Mouse (Mus musculus) heart, embryonic 11.5 days (tissue): Measurements from ENCODE around the gene Gnai3. TPM values are rescaled to one million over a fixed set of nuclear protein-coding genes. Genes with fewer than 3 reads are reported as not detected.

Source experiments
- ATAC-seq: fragments of 200-750 bp; cut with Nextera tagmentation; replicated peaks from 2 replicates; pipeline ENCODE4 v1.8.0; 2017; ENCODE audit warnings: moderate library complexity; ENCODE audit not compliant: insufficient number of reproducible peaks, low FRiP score, low TSS enrichment
- H3K27ac ChIP-seq: fragments of 300-500 bp; sonication (generic); 2 replicates; pipeline ENCODE4 v1.5.1; 2014; ENCODE audit warnings: mild to moderate bottlenecking, low read depth, low read length
- H3K27me3 ChIP-seq: fragments of 300-500 bp; sonication (generic); 2 replicates; pipeline ENCODE4 v1.6.1; 2014; ENCODE audit warnings: mild to moderate bottlenecking, low read length, mixed read lengths; ENCODE audit not compliant: control insufficient read depth, insufficient read depth
- H3K36me3 ChIP-seq: fragments of 300-500 bp; sonication (generic); 2 replicates; pipeline ENCODE4 v1.6.1; 2014; ENCODE audit warnings: mild to moderate bottlenecking, low read length, moderate library complexity, mixed read lengths; ENCODE audit not compliant: control insufficient read depth, insufficient read depth
- H3K4me1 ChIP-seq: fragments of 300-500 bp; sonication (generic); 2 replicates; pipeline ENCODE4 v1.6.1; 2014; ENCODE audit warnings: low read length; ENCODE audit not compliant: control insufficient read depth, insufficient read depth
- H3K4me2 ChIP-seq: fragments of 300-500 bp; sonication (generic); 2 replicates; pipeline ENCODE4 v1.6.1; 2014; ENCODE audit warnings: mild to moderate bottlenecking, moderate library complexity
- H3K4me3 ChIP-seq: fragments of 300-500 bp; sonication (generic); 2 replicates; pipeline ENCODE4 v1.5.1; 2014; ENCODE audit warnings: low read depth, low read length
- H3K9ac ChIP-seq: fragments of 300-500 bp; sonication (generic); 2 replicates; pipeline ENCODE4 v1.6.1; 2014; ENCODE audit warnings: mild to moderate bottlenecking, low read depth, low read length, moderate library complexity
- H3K9me3 ChIP-seq: fragments of 300-500 bp; sonication (generic); replicated peaks from 2 replicates; pipeline ENCODE4 v1.6.1; 2016; ENCODE audit warnings: low read length; ENCODE audit not compliant: control insufficient read depth
- WGBS: fragments of 180-500 bp; shearing (Covaris S2); extraction: QIAGEN DNeasy Blood & Tissue Kit; methylation state at CpG from one replicate; pipeline ENCODE4 v1.1.7; 2014; ENCODE audit not compliant: insufficient replicate concordance; 5-methylcytosine and 5-hydroxymethylcytosine counted together
- polyA plus RNA-seq: library from polyadenylated mRNA; unstranded; fragments of >200 nt; fragmentation: Nextera tagmentation; extraction: Ambion mirVana; gene quantifications from 2 replicates; pipeline ENCODE4 v1.2.1, GENCODE M21; 2014

The Gnai3 gene
- 91.3 and 102 TPM in 2 replicates for polyA plus RNA-seq

DNA sequence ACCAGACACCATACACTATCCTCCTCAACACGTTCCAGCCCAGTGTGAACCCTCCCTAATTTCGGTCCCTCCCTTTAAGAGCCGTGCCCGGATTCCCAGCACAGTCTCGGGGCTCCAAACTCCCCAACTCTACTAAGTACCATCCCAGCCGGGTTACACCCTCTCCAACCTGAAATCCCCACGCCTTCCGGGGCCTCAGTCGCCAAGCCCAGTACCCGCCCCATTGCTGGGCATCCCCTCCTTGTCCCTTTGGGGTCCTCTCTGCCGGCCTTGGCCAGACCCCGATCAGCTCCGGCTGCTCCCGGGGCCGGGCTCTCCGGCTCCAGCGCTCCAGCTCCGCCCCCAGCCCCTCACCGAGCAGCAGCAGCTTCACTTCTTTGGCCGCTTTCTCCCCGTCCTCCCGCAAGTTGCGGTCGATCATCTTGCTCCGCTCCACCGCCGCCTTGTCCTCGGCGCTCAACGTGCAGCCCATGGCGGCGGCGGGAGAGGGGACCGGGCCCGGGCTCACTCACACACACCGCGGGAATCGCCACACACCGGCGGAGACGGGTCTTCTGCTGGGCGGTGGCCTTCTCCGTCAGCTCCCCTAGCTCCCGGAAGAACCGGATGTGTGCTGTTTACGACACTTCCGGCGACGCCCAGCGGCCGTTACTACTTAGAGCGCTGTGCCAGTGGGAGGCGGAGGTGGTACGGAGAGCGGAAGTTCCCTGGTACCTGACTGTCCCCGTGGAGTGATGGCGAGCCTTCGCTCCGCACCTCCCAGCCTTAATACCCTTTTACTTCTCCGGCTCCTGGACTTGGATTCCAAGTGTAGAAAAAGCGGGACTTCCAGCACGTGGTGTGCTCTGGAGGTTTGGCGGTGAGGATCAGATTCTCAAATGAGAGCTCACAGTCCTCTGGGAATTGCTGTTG, at the start of gene Gnai3:
Gene Gnai3 (minus strand): TSS at position 613 of the 912 bp plus-strand sequence.
- H3K9me3 ChIP-seq, result no peaks in the 10 kb centered on the region
- peak within 1 kb of the TSS; percentile 77 for H3K4me2 ChIP-seq
- H3K9ac ChIP-seq, result peak within 1 kb of the TSS; percentile 90
- peaks cover 11% of the 10 kb centered on the region for H3K4me1 ChIP-seq
- H3K36me3 ChIP-seq, result no peaks in the 10 kb centered on the region
- ATAC-seq, result peak; percentile 89
- H3K27ac ChIP-seq, result peak within 1 kb of the TSS; percentile 94
- no peaks in the 10 kb centered on the region for H3K27me3 ChIP-seq
- peak within 1 kb of the TSS; percentile 86 for H3K4me3 ChIP-seq
- WGBS, result under 1% methylated on average over 63 of the region's 63 CpGs

DNA sequence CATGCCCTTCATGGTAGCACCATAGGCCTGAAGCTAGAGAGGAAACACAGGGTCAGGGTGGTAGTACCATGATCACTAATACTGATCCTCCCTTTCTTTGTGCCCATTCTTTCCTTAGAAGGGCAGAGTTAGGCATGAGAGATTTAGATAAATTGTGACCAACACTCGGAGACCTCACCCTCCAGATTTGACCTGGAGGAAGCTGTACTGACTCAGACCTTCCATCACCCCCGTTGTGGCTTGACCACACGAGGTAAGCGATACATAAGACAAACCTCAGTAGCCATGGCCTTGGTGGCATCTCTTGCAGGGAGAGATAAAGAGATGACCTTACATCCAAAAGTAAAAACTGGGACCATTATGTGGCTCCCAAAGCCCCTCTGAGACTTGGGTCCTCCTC, 49.3 kb upstream of the Gnai3 start:
- H3K4me2 ChIP-seq, result no peak overlapping the region
- no peak for ATAC-seq
- H3K36me3 ChIP-seq, result peaks cover 6% of the 10 kb centered on the region; the same call in 1 of the 2 replicates
- H3K27me3 ChIP-seq, result no peaks in the 10 kb centered on the region
- no peak overlapping the region for H3K4me3 ChIP-seq
- no peak overlapping the region for H3K9ac ChIP-seq
- WGBS, result 78% methylated on average over 4 of the region's 4 CpGs
- no peak overlapping the region for H3K27ac ChIP-seq
- H3K9me3 ChIP-seq, result no peaks in the 10 kb centered on the region
- peaks cover 14% of the 10 kb centered on the region for H3K4me1 ChIP-seq

DNA sequence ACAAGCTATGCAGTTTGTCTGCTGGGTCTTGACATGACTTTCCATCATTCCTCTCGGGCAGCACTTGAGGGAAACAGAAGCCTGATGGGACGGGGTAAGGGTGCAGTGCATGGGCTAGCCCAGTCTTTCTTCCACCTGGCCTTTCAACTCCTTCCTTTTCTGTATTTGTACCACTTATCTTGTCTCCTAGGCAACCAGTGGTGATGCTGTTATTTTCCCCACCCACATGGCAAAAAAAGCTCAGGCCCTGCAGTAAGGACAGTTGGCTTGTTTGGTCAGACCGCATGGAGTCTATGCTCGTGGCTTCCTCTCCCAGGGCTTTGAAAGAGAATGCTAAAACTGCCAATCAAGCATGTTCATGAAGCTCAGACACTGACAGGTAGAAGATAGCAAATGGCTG, 47.7 kb upstream of the Gnai3 start:
- H3K4me1 ChIP-seq, result peaks cover 19% of the 10 kb centered on the region
- no peak for ATAC-seq

DNA sequence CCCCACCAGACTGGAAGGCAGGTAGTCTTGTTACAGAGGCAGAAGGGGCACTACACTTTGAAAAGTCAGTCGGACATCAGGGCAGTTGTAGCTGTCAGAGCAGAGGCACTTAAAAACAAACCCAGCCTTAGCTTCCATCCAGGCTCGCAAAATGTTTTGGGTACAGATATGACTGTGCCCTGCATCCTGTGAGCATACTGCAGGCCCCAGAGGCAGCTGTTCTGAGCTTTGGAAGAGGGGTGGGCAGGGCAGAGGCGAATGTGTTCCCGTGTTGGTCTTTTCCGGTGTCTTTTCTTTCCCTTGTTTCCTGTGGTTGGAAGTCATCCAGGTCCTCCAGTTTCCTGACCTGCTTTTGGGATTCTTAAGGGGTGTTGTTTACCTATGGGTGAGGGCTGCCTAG, 44.0 kb upstream of the Gnai3 start:
- Histone ChIP-seq H3K27me3 (peaks cover 21% of the 10 kb centered on the region), H3K9me3 (no peaks in the 10 kb centered on the region), H3K27ac (no peak overlapping the region), H3K4me1 (peaks cover 11% of the 10 kb centered on the region), H3K4me2 (no peak overlapping the region), H3K9ac (no peak overlapping the region), H3K36me3 (no peaks in the 10 kb centered on the region), H3K4me3 (no peak overlapping the region)
- 42% methylated on average over 5 of the region's 5 CpGs for WGBS
- ATAC-seq, result no peak

More for the DNA sequence above, 47.7 kb upstream of the Gnai3 start:
- no peak overlapping the region for H3K4me2 ChIP-seq
- H3K27ac ChIP-seq, result no peak overlapping the region
- no peak overlapping the region for H3K4me3 ChIP-seq
- peaks cover 2% of the 10 kb centered on the region; the same call in 1 of the 2 replicates for H3K36me3 ChIP-seq
- no peak overlapping the region for H3K9ac ChIP-seq
- H3K27me3 ChIP-seq, result no peaks in the 10 kb centered on the region
- WGBS, result 46% methylated on average over 4 of the region's 4 CpGs
- no peaks in the 10 kb centered on the region for H3K9me3 ChIP-seq

DNA sequence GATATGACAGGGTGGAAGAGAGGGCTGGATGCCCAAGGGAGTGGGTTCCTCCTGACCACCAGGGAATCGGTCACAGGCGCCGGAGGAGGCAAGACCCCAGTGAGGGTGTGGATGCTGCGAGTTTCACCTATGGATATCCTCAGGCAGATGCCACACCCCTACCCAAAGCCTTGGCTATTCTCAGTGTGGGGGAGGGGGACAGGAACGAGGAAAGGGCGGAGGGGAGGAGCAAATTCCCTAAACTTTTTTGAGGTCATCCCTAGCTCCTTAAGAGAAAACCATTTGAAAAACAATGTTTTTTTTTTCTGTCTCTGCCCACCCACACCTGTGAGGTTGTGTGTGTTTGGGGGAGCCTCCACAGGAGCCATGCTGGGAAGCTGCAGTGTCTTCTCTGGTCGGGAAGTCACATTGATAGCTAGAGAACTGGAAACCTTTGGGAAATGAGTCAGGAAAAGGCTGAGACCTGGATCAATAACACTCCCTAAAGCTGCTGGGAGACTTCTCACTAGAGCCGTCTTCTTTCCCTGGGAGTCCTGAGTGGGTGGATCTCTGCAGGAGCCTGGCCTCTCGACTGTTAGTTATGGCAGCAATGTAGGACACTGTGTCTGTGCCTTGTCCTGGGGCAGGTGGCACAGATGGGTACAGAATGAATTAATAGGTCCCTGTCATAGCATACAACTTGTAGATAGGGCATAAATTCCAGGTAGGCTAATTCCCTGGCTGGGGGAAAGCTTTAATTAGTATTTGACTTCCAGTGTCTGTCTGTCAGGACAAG, 43.0 kb upstream of the Gnai3 start:
- Histone ChIP-seq H3K9ac (no peak overlapping the region), H3K4me2 (no peak overlapping the region), H3K36me3 (no peaks in the 10 kb centered on the region), H3K27me3 (peaks cover 21% of the 10 kb centered on the region), H3K27ac (no peak overlapping the region), H3K4me1 (peaks cover 10% of the 10 kb centered on the region), H3K9me3 (no peaks in the 10 kb centered on the region), H3K4me3 (no peak overlapping the region)
- 60% methylated on average over 9 of the region's 9 CpGs for WGBS
- no peak for ATAC-seq

DNA sequence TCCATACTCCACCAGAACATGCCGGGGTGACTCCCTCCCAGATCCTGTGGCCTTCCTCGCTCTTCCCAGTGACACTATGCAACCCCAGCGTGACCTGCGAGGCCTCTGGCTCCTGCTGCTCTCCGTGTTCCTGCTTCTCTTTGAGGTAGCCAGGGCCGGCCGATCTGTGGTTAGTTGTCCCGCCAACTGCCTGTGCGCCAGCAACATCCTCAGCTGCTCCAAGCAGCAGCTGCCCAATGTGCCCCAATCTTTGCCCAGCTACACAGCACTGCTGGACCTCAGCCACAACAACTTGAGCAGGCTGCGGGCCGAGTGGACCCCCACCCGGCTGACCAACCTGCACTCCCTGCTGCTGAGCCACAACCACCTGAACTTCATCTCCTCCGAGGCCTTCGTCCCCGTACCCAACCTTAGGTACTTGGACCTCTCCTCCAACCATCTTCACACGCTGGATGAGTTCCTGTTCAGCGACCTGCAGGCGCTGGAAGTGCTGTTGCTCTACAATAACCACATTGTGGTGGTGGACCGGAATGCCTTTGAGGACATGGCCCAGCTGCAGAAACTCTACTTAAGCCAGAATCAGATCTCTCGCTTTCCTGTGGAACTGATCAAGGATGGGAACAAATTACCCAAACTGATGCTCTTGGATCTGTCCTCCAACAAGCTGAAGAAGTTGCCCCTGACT, 41.3 kb upstream of the Gnai3 start:
- no peaks in the 10 kb centered on the region for H3K36me3 ChIP-seq
- no peak for ATAC-seq
- peak overlapping the region; percentile 88 for H3K4me2 ChIP-seq
- peak overlapping the region; percentile 74; the same call in 1 of the 2 replicates for H3K4me3 ChIP-seq
- no peak overlapping the region for H3K9ac ChIP-seq
- WGBS, result 54% methylated on average over 20 of the region's 20 CpGs
- H3K27ac ChIP-seq, result no peak overlapping the region
- H3K9me3 ChIP-seq, result no peaks in the 10 kb centered on the region
- H3K27me3 ChIP-seq, result peaks cover 21% of the 10 kb centered on the region
- peaks cover 7% of the 10 kb centered on the region; the same call in 1 of the 2 replicates for H3K4me1 ChIP-seq

DNA sequence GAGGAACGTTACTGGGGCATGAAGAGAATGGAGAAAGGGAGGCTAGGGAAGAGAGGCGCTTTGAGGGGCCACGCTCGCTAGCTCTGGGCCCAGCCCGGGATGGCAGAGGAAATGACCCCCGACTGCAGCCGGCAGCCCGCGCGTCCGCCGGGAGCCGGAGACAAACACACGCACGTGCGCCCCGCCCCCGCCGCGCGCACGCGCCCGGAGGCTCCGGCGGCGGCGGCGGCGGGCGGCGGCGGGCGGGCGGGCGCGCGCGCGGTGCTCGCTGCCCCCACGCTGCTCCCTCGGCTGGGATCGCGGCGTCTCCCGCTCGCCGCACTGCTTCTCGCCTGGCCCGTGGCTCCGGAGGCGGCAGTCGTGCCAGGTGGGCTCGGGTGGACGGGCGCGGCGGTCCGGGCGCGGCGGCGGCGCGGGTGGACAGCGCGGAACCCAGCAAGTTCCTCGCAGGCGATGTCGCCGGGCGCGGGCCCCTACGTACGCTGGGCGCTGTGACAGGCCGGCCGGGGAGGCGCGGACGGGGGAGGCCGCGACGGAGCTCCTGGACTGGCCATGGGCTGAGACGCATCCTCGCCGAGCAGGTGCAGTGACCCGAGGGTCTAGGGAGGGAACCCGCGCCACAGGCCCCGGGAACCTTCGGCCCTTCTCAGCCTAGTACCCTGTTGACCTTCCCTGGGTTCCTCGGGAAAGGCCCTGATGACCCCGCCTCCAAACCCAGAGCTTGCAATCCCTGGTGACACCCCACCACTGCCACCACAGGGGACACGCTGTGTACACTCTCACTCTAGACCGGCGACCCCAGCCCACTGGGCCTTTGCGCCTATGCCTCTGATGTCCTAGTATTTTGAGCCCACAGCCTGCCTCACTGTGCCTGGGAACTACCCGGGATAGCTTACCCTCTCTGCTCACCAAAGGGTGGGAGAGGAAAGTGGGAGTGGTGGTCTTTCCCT, 40.4 kb upstream of the Gnai3 start, which contains the start of gene Amigo1:
Gene Amigo1 (plus strand): TSS at position 238 of the 950 bp plus-strand sequence.
- 1% methylated on average over 69 of the region's 100 CpGs for WGBS
- Histone ChIP-seq H3K4me2 (peak within 1 kb of the TSS; percentile 88), H3K27me3 (peaks cover 21% of the 10 kb centered on the region), H3K36me3 (no peaks in the 10 kb centered on the region), H3K27ac (no peak within 1 kb of the TSS), H3K9ac (peak within 1 kb of the TSS; percentile 80), H3K4me3 (peak within 1 kb of the TSS; percentile 74), H3K9me3 (no peaks in the 10 kb centered on the region), H3K4me1 (peaks cover 7% of the 10 kb centered on the region; the same call in 1 of the 2 replicates)
- ATAC-seq, result peak; percentile 53
